Mouse (Mus musculus): ENCODE results near the gene Yes1. TPM values are rescaled to one million over a fixed set of nuclear protein-coding genes. Genes with fewer than 3 reads are reported as not detected.

Gene Yes1
- 4.2 and 4.4 TPM in 2 replicates for polyA plus RNA-seq (2021; fragmentation: Nextera tagmentation)
- long read RNA-seq, experiment 1, full-length matches to known transcripts = 46 of 63 reads
- long read RNA-seq, experiment 1, partial matches to known transcripts = 7 of 63 reads
- long read RNA-seq, experiment 1, other reads (novel, unspliced or antisense) = 10 of 63 reads
- long read RNA-seq, experiment 2, partial matches to known transcripts = 1 of 6 reads
- long read RNA-seq, experiment 2, other reads (novel, unspliced or antisense) = 3 of 6 reads

DNA sequence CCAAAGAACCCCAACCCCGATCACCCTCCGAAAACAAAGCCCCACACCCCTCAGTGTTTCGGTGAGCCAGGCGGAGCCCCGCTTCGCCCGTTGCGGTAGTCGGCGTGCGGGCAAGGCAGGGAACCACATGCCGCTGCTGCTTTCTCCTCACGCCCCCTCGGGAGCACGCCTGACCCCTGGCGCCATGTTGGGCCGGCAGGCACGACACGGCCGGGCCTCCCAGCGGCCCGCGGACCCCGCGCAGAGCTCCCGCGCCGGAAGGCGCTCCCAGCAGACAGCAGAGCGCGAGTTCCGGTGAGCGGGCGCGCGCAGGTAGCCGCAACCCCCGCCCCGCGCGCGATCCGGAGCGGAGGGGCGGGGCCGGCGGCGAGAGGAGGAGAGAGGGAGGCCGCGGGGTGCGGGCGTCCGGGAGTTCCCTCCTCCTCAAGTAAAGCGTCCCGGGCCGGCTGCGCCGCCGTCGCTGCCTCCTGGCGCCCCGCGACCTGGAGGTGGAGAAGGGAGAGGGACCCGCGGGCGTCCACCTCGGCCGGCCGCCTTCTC, at the start of gene Yes1:
Gene Yes1 (plus strand): TSS at position 371 of the 540 bp plus-strand sequence.

Other genes starting within 250 kb of the Yes1 start
- gene Ppp1cb, start 152.3 kb upstream of the Yes1 start, polyA plus RNA-seq (2021; fragmentation: Nextera tagmentation) = 115 and 205 TPM in 2 replicates
- 72.1 and 88.6 TPM in 2 replicates for gene Pisd, start 174.5 kb downstream of the Yes1 start, polyA plus RNA-seq (2021; fragmentation: Nextera tagmentation)
- not detected in 2 replicates for gene Gm20671, start 215.9 kb downstream of the Yes1 start, polyA plus RNA-seq (2021; fragmentation: Nextera tagmentation)
- 9.5 and 10.4 TPM in 2 replicates for gene Prr14l, start 243.1 kb downstream of the Yes1 start, polyA plus RNA-seq (2021; fragmentation: Nextera tagmentation)